Mouse (Mus musculus): ENCODE results near the gene Mul1. TPM values are rescaled to one million over a fixed set of nuclear protein-coding genes. Genes with fewer than 3 reads are reported as not detected.
A peak's percentile ranks its signal among the peaks of the same experiment; 100 is the strongest.

Mul1 gene
- total RNA-seq, 2 experiments from 2014 or later, result 63.0 to 65.1 TPM

DNA sequence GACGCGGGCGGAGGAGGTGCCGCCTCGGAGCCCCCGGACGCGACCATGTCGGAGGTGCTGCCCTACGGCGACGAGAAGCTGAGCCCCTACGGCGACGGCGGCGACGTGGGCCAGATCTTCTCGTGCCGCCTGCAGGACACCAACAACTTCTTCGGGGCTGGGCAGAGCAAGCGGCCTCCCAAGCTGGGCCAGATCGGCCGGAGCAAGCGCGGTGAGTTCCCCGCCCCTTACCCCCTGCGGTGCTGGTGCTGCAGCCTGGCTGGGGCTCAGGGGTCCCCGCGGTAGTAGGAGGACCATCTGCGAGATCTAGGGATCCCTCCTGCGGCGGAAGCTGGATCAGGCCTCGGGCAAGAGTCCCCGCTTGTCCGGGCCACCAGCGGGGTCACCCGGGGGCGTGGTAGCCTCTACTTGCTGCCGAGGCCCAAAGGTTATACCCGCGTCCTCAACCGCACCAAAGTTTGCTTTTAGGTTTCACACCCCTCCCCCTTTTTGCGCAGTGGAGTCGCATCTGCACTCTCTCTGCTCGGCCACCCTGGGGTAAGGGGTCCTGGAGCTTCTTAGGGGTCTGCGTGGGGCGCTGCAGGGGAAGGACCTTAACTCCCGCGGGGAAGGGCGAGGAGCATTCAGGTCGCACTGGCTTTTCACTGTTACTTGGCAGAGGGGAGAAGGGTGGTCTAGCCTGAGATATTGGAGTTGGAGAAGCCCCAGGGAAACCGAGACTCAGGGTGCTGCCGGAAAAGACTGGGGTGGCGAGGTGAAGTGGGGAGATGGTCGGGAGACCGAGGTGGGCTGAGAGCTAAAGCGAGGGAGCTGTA is 20.9 kb downstream of the Mul1 start:
- TF ChIP-seq CTCF (IDR thresholded peaks at IDR 0.05), result no peak
- intact Hi-C loops (cut with DNase I), result loop anchor here (2.0 kb wide), 2 partner anchors 49 to 269 kb away; partner anchors contain the start of gene Pla2g2c
- Histone ChIP-seq H3K4me3 (peak overlapping the region; percentile 98), H3K27ac (peak overlapping the region; percentile 96)
- DNase-seq (ENCODE audit: extremely low spot score in 1 of 2, low spot score in 2 of 2), result peak in 1 of 2 experiments; percentile 46

DNA sequence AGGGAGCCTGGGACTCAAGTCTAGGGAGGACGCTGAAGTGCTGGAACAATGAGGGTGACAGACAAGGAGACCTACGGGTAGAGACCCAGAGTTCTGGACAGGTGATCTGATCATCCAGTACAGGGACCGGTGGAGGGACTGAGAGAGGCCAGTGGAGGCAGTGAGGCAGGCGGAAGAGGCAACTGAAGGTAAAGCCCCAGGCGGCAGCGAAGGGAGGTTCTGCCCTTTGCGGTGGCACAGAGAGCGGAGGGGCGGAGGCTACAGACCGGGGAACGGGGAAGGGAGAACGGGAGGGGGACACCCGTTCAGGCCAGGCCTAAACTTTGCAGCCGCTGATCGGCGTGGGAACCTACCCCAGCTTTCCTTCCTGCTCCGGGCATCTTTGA is 21.5 kb downstream of the Mul1 start:
- intact Hi-C loops (cut with DNase I), result loop anchor here (2.0 kb wide), 2 partner anchors 49 to 269 kb away; partner anchors contain the start of gene Pla2g2c
- DNase-seq (ENCODE audit: extremely low spot score in 1 of 2, low spot score in 2 of 2), result no peak
- Histone ChIP-seq H3K27ac (peak overlapping the region; percentile 96), H3K4me3 (peak overlapping the region; percentile 98)
- no peak; the same call in 1 of the 2 replicates for TF ChIP-seq CTCF (IDR thresholded peaks at IDR 0.05)

- DNase-seq (ENCODE audit: extremely low spot score in 1 of 2, low spot score in 2 of 2), result no peak
These were observed 22.1 kb downstream of the Mul1 start for GRCm38 (mm10) chr4:138456536-138456935.

GRCm38 (mm10) chr4:138457091-138457490 is 22.6 kb downstream of the Mul1 start:
- peak overlapping the region; percentile 82 for H3K27ac ChIP-seq
- intact Hi-C loops (cut with DNase I), result no loop called here

More at GRCm38 (mm10) chr4:138456536-138456935, 22.1 kb downstream of the Mul1 start:
- no peak; the same call in 1 of the 2 replicates for TF ChIP-seq CTCF (IDR thresholded peaks at IDR 0.05)
- intact Hi-C loops (cut with DNase I), result no loop called here
- Histone ChIP-seq H3K27ac (peak overlapping the region; percentile 96), H3K4me3 (peak overlapping the region; percentile 98)

GRCm38 (mm10) chr4:138458171-138458570 is 23.7 kb downstream of the Mul1 start:
- no peak for DNase-seq (ENCODE audit: extremely low spot score in 1 of 2, low spot score in 2 of 2)
- TF ChIP-seq CTCF (IDR thresholded peaks at IDR 0.05), result no peak
- peak overlapping the region; percentile 82 for H3K27ac ChIP-seq
- intact Hi-C loops (cut with DNase I), result no loop called here
- H3K4me3 ChIP-seq, result peak overlapping the region; percentile 98

More at GRCm38 (mm10) chr4:138457091-138457490, 22.6 kb downstream of the Mul1 start:
- H3K4me3 ChIP-seq, result peak overlapping the region; percentile 98
- no peak for TF ChIP-seq CTCF (IDR thresholded peaks at IDR 0.05)
- DNase-seq (ENCODE audit: extremely low spot score in 1 of 2, low spot score in 2 of 2), result no peak

DNA sequence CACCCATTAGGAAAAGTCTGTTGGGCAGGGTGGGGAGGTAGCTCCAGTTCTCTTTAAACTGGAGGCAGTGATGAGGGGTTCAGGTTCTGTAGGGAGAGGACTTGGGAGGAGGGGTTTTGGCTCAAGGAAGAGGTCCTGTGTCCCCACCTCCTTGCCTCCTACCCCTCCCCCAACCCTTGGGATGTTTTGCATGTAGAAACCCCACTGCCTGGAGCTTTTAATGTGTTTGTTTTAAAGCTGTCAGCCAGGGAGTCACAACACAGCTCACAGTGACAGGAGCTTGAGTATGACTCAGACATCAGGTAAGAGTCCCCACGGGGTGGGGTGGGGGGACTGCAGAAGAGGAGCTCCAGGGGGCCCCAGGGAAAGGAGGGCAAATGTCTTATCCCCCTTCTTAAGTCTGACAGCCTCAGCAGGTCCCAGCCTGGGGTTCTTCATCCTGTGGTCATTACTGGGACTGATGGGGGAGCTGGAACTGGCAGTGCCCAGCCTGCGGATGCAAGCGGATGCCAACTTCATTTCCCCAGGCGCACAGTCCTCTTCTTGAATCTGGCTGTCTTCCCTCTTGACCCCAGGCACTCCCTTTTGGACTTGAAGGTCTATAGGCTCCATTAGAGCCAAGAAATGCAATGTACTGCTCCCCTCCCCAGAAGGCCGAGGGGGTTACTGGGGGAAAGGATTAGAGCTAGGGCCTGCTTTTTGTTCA is 24.4 kb downstream of the Mul1 start:
- intact Hi-C loops (cut with DNase I), result no loop called here

DNA sequence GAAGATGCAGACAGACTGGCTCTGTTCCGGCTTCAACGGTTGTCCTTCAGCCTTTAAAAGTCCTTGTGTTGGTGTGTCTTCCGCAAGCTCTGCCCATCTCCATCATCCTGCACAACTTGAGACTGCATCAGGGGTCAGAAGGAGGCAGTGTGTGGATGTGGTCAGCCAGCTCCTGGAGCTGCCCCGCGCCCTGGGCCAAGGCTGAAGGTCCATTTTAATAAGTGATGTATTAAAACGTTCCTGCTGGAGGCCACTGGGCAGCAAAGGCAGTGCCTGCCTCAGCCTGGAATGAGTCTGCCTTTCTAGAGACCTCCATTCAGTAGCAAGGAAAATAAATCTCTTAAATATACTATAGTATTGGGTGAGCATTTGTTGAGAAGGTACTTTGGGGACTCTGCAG is 25.3 kb downstream of the Mul1 start:
- no peak for TF ChIP-seq CTCF (IDR thresholded peaks at IDR 0.05)
- peak in 1 of 2 experiments; percentile 14 for DNase-seq (ENCODE audit: extremely low spot score in 1 of 2, low spot score in 2 of 2)
- intact Hi-C loops (cut with DNase I), result no loop called here
- H3K4me3 ChIP-seq, result no peak overlapping the region
- peak overlapping the region; percentile 82 for H3K27ac ChIP-seq

More for the DNA sequence above, 24.4 kb downstream of the Mul1 start:
- no peak for DNase-seq (ENCODE audit: extremely low spot score in 1 of 2, low spot score in 2 of 2)
- no peak for TF ChIP-seq CTCF (IDR thresholded peaks at IDR 0.05)
- Histone ChIP-seq H3K4me3 (peak overlapping the region; percentile 98), H3K27ac (peak overlapping the region; percentile 82)

GRCm38 (mm10) chr4:138460910-138461309 is 26.4 kb downstream of the Mul1 start:
- no peak overlapping the region for H3K4me3 ChIP-seq
- no peak for TF ChIP-seq CTCF (IDR thresholded peaks at IDR 0.05)
- intact Hi-C loops (cut with DNase I), result no loop called here
- DNase-seq (ENCODE audit: extremely low spot score in 1 of 2, low spot score in 2 of 2), result no peak
- H3K27ac ChIP-seq, result peak overlapping the region; percentile 92

DNA sequence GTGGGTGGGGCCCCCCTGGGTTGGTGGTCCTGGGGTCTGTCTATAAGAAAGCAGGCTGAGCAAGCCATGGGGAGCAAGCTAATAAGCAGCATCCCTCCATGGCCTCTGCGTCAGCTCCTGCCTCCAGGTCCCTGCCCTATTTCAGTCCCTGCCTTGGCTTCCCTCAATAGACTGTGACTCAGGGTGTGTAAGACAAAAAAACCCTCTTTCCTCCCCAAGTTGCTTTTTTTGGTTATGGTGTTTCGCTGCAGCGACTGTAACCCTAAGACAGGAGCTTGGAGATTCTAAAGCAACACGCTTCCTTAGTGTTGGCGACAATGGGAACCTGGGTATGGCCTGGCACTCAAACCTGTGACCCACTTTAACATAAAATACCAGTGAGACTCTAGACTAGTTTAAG is 27.0 kb downstream of the Mul1 start:
- peak in 1 of 2 experiments; percentile 17 for DNase-seq (ENCODE audit: extremely low spot score in 1 of 2, low spot score in 2 of 2)
- H3K27ac ChIP-seq, result peak overlapping the region; percentile 92
- intact Hi-C loops (cut with DNase I), result no loop called here

GRCm38 (mm10) chr4:138462971-138463831 is 28.7 kb downstream of the Mul1 start:
- Histone ChIP-seq H3K27ac (peak overlapping the region; percentile 92), H3K4me3 (no peak overlapping the region)
- intact Hi-C loops (cut with DNase I), result loop anchor here (2.0 kb wide), 1 partner anchor 42 kb away; no protein-coding TSS in a partner anchor
- peak in 1 of 2 experiments; percentile 44 for DNase-seq (ENCODE audit: extremely low spot score in 1 of 2, low spot score in 2 of 2)
- peak; percentile 53 for TF ChIP-seq CTCF (IDR thresholded peaks at IDR 0.05)

More for the DNA sequence above, 27.0 kb downstream of the Mul1 start:
- no peak for TF ChIP-seq CTCF (IDR thresholded peaks at IDR 0.05)
- no peak overlapping the region for H3K4me3 ChIP-seq

Measured in left cerebral cortex, adult 2 months (tissue).